ENCODE assay signal across 17 mouse cellular contexts in the genomic region with DNA sequence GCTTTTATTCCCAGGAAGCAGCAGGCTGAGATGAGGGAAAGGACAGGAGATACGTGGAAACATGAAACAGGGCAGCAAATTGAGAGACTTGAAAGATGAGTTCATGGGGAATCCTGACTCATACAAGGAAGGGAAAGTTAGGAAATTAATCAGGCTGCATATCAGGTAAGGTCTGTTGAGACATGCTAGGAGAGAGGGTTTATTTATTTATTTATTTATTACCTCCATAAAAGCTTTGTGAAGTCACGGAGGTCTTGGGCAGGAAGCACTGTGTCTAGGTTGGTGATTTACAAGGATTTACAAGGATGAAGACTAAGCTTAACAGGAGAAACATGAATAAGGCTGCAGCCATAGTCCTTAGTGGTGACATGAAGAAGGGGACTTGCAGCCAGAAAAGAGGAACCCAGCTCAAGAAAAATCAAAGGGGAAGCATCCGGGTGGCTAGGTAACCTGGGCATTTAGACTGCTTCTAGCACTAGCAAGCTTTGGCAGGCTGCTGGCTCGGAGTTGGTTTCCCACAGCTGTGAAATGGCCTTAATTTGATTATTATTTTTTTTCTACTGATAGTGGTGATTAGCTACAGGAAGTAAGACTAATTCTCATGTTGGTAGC.
A peak's percentile ranks its signal among the peaks of the same experiment; 100 is the strongest.
DNase-seq lines count a peak whose midpoint lies in the region; ATAC-seq and TF ChIP-seq lines count a peak whose summit lies in the region.
"Had no signal": no experiment of that assay in that cellular context is flagged by ENCODE, and none has a peak within 500 bp of the region (broad histone marks: within the 10 kb centered on the region; RNA-seq: fewer than 3 reads in every experiment).

No protein-coding gene starts in this region.

- WGBS in intestine, postnatal 0 days, result 20% methylated on average over 4 of the region's 4 CpGs
- 28% methylated on average over 4 of the region's 4 CpGs for WGBS in stomach, embryonic 15.5 days
- 54% methylated on average over 4 of the region's 4 CpGs for WGBS in heart, embryonic 11.5 days (ENCODE audit: insufficient replicate concordance)

- no peaks in the 10 kb centered on the region for H3K36me3 ChIP-seq in intestine, postnatal 0 days (ENCODE audit: control insufficient read depth, insufficient read depth)
- H3K36me3 ChIP-seq in stomach, embryonic 15.5 days, result no peaks in the 10 kb centered on the region
- H3K36me3 ChIP-seq in heart, embryonic 11.5 days (ENCODE audit: control insufficient read depth, insufficient read depth, low read length), result no peaks in the 10 kb centered on the region
- H3K36me3 ChIP-seq: heart, embryonic 10.5 days; liver, embryonic 13.5 days had no signal

- no peak overlapping the region for H3K9ac ChIP-seq in intestine, postnatal 0 days (ENCODE audit: low read depth, low read length)
- H3K9ac ChIP-seq in stomach, embryonic 15.5 days, result no peak overlapping the region
- no peak overlapping the region for H3K9ac ChIP-seq in heart, embryonic 11.5 days (ENCODE audit: low read depth, low read length)
- H3K9ac ChIP-seq: liver, embryonic 13.5 days had no signal

- no peak for TF ChIP-seq CTCF in cortical plate, adult 2 months (IDR thresholded peaks at IDR 0.05; ENCODE audit: extremely low read depth, insufficient read depth, low read length)
- TF ChIP-seq CTCF in intestine, postnatal 0 days (IDR thresholded peaks at IDR 0.05; ENCODE audit: low read depth), result no peak

- no peaks in the 10 kb centered on the region for H3K9me3 ChIP-seq in intestine, postnatal 0 days (ENCODE audit: control insufficient read depth)
- no peaks in the 10 kb centered on the region for H3K9me3 ChIP-seq in stomach, embryonic 15.5 days
- H3K9me3 ChIP-seq in heart, embryonic 11.5 days (replicated peaks; ENCODE audit: control insufficient read depth, low read length), result no peaks in the 10 kb centered on the region
- H3K9me3 ChIP-seq: heart, embryonic 10.5 days; liver, embryonic 13.5 days had no signal

- DNase-seq in MN1 (ENCODE audit: low spot score), result peak; percentile 53
- no peak for DNase-seq in left cerebral cortex, adult 18-20 months (ENCODE audit: low spot score in 2 of 2)
- DNase-seq in cerebellum, postnatal 36 days, result no peak
- DNase-seq: cerebellum, adult 11 months; gastrocnemius, postnatal 14 days; kidney, postnatal 14 days; layer of hippocampus, adult 9-11 months; liver, embryonic 13.5 days; lung, postnatal 10 days; spleen, adult 18-20 months had no signal

- no peaks in the 10 kb centered on the region for H3K27me3 ChIP-seq in intestine, postnatal 0 days (replicated peaks; ENCODE audit: control insufficient read depth, insufficient read depth, low read length)
- H3K27me3 ChIP-seq in stomach, embryonic 15.5 days (replicated peaks), result no peaks in the 10 kb centered on the region
- H3K27me3 ChIP-seq in heart, embryonic 11.5 days (ENCODE audit: control insufficient read depth, insufficient read depth, low read length), result no peaks in the 10 kb centered on the region
- H3K27me3 ChIP-seq: liver, embryonic 13.5 days had no signal

- peaks cover 6% of the 10 kb centered on the region; the same call in 1 of the 2 replicates for H3K4me1 ChIP-seq in cortical plate, adult 2 months (ENCODE audit: control insufficient read depth, insufficient read depth, low read length)
- no peaks in the 10 kb centered on the region for H3K4me1 ChIP-seq in intestine, postnatal 0 days (replicated peaks; ENCODE audit: control insufficient read depth, insufficient read depth, low read length)
- 0 out of 2 replicates have a peak, but pooled peaks cover 6% of the 10 kb centered on the region for H3K4me1 ChIP-seq in stomach, embryonic 15.5 days
- peaks cover 6% of the 10 kb centered on the region for H3K4me1 ChIP-seq in heart, embryonic 11.5 days (ENCODE audit: control insufficient read depth, insufficient read depth, low read length)
- H3K4me1 ChIP-seq: liver, embryonic 13.5 days had no signal

- TF ChIP-seq POLR2A in cortical plate, adult 2 months (IDR thresholded peaks at IDR 0.05; ENCODE audit: extremely low read depth, insufficient read depth, low read length), result no peak

- H3K27ac ChIP-seq in cortical plate, adult 2 months (ENCODE audit: insufficient read depth, low read length), result peak overlapping the region; percentile 31; the same call in 1 of the 2 replicates
- H3K27ac ChIP-seq in intestine, postnatal 0 days (ENCODE audit: low read depth, low read length), result no peak overlapping the region
- H3K27ac ChIP-seq in stomach, embryonic 15.5 days, result peak overlapping the region; percentile 21; the same call in 1 of the 2 replicates
- no peak overlapping the region for H3K27ac ChIP-seq in heart, embryonic 11.5 days (ENCODE audit: low read depth, low read length)
- H3K27ac ChIP-seq: heart, embryonic 10.5 days; liver, embryonic 13.5 days had no signal

- ATAC-seq in intestine, postnatal 0 days, result peak; percentile 95
- no peak for ATAC-seq in stomach, embryonic 15.5 days (ENCODE audit: insufficient read depth, low FRiP score, low read depth)
- no peak for ATAC-seq in heart, embryonic 11.5 days (replicated peaks; ENCODE audit: insufficient number of reproducible peaks, low FRiP score, low TSS enrichment)
- ATAC-seq: activated CD4-positive, CD25-positive, alpha-beta regulatory T cell, adult 4 months had no signal

- H3K4me2 ChIP-seq in intestine, postnatal 0 days (replicated peaks; ENCODE audit: low read depth), result no peak overlapping the region
- no peak overlapping the region for H3K4me2 ChIP-seq in stomach, embryonic 15.5 days
- no peak overlapping the region for H3K4me2 ChIP-seq in heart, embryonic 11.5 days
- H3K4me2 ChIP-seq: liver, embryonic 13.5 days had no signal

- H3K4me3 ChIP-seq in cortical plate, adult 2 months (ENCODE audit: insufficient read depth, low read length), result no peak overlapping the region
- no peak overlapping the region for H3K4me3 ChIP-seq in intestine, postnatal 0 days (ENCODE audit: low read depth, low read length)
- H3K4me3 ChIP-seq in stomach, embryonic 15.5 days (replicated peaks), result no peak overlapping the region
- H3K4me3 ChIP-seq in heart, embryonic 11.5 days (ENCODE audit: low read depth, low read length), result no peak overlapping the region
- H3K4me3 ChIP-seq: erythroblast, embryonic 14.5 days; heart, embryonic 10.5 days; liver, embryonic 13.5 days had no signal

Comparison
In these comparisons a context has a peak if more than half of its experiments do, and no peak if none do; other contexts are left out.
1. H3K27ac ChIP-seq: peak in cortical plate, adult 2 months (single experiment) and stomach, embryonic 15.5 days (single experiment); none in intestine, postnatal 0 days (single experiment) and heart, embryonic 11.5 days (single experiment).